Mouse (Mus musculus) heart, embryonic 16.5 days (tissue): ENCODE measurements around the gene B3gat3. TPM values are rescaled to one million over a fixed set of nuclear protein-coding genes. Genes with fewer than 3 reads are reported as not detected.
"Not testable (repeated sequence)": the region's sequence is repeated elsewhere in the genome, so short reads cannot be mapped to it uniquely, and the experiment has no call there.

Experiments
- ATAC-seq: fragments of 200-750 bp; cut with Nextera tagmentation; replicated peaks from 2 replicates; pipeline ENCODE4 v1.8.0; 2017; ENCODE audit warnings: moderate number of reproducible peaks; ENCODE audit not compliant: insufficient read depth, low FRiP score; ENCODE audit errors: extremely low read depth
- H3K27ac ChIP-seq: fragments of 300-500 bp; sonication (generic); 2 replicates; pipeline ENCODE4 v1.5.1; 2014; ENCODE audit warnings: mild to moderate bottlenecking, low read length, control low read depth, moderate library complexity
- H3K27me3 ChIP-seq: fragments of 300-500 bp; sonication (generic); 2 replicates; pipeline ENCODE4 v1.6.1; 2014; ENCODE audit warnings: low read length, mixed read lengths; ENCODE audit not compliant: control insufficient read depth, insufficient read depth
- H3K36me3 ChIP-seq: fragments of 300-500 bp; sonication (generic); 2 replicates; pipeline ENCODE4 v1.6.1; 2014; ENCODE audit not compliant: control insufficient read depth, insufficient read depth
- H3K4me1 ChIP-seq: fragments of 300-500 bp; sonication (generic); 2 replicates; pipeline ENCODE4 v1.6.1; 2014; ENCODE audit warnings: low read length, mixed read lengths; ENCODE audit not compliant: control insufficient read depth, insufficient read depth
- H3K4me2 ChIP-seq: fragments of 300-500 bp; sonication (generic); 2 replicates; pipeline ENCODE4 v1.6.1; 2014; ENCODE audit warnings: low read depth, mild to moderate bottlenecking, control low read depth, low read length
- H3K4me3 ChIP-seq: fragments of 300-500 bp; sonication (generic); 2 replicates; pipeline ENCODE4 v1.5.1; 2014; ENCODE audit warnings: mild to moderate bottlenecking, control low read depth, low read length
- H3K9ac ChIP-seq: fragments of 300-500 bp; sonication (generic); 2 replicates; pipeline ENCODE4 v1.6.1; 2014; ENCODE audit warnings: low read length, control low read depth
- H3K9me3 ChIP-seq: fragments of 300-500 bp; sonication (generic); replicated peaks from 2 replicates; pipeline ENCODE4 v1.6.1; 2016; ENCODE audit warnings: low read length; ENCODE audit not compliant: control insufficient read depth
- WGBS: fragments of 180-500 bp; shearing (Covaris S2); extraction: QIAGEN DNeasy Blood & Tissue Kit; methylation state at CpG from one replicate; pipeline ENCODE4 v1.1.7; 2014; 5-methylcytosine and 5-hydroxymethylcytosine counted together
- polyA plus RNA-seq: library from polyadenylated mRNA; unstranded; fragments of >200 nt; fragmentation: Nextera tagmentation; extraction: Ambion mirVana; gene quantifications from 2 replicates; pipeline ENCODE4 v1.2.1, GENCODE M21; 2015

B3gat3 gene
- polyA plus RNA-seq, 1 experiment from 2014 or later = 32.7 TPM

GRCm38 (mm10) chr19:8883616-8884015, 36.6 kb upstream of the B3gat3 start, which contains the start of the genes Lbhd1 and Gm49403:
Lbhd1 (plus strand) TSS chr19:8883732.
Gm49403 (plus strand) TSS chr19:8883930.
- 67% methylated on average over 3 of the region's 3 CpGs for WGBS
- Histone ChIP-seq H3K9ac (no peak within 1 kb of the TSS), H3K4me1 (peaks cover 16% of the 10 kb centered on the region), H3K36me3 (no peaks in the 10 kb centered on the region), H3K27ac (no peak within 1 kb of the TSS), H3K9me3 (no peaks in the 10 kb centered on the region), H3K4me2 (no peak within 1 kb of the TSS), H3K27me3 (no peaks in the 10 kb centered on the region), H3K4me3 (no peak within 1 kb of the TSS)
- ATAC-seq = no peak

DNA sequence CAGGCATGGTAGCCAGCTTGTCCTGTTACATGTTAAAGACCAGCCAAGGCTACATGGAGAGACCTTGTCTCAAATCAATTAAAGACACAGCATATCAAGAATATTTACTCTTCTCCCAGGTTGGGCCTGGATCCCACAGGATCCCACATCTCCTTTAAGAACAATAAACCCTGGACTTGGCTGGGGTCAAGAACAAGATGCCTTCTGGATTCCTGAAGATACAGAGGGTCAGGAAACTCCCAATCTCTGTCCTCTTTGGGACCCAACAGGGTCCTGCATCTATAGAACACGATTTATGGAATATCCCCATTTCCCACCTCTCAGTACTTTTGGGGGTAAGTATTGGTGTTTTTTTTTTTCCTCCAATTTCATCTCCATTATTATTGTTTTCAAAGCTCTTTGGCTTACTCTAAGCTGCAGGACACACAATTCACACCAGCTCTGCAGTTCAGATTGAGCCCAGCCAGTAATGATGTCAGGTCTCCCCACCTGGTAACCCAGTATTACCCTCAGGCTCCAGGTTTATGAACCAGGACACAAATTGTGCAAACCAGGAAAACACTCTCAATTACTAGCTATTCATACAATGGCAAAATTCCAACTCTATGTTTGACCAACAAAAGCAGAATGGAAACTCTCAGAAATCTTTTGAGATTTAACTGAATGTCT, 33.1 kb upstream of the B3gat3 start:
- WGBS = 38% methylated on average over 1 of the region's 1 CpGs
- Histone ChIP-seq H3K9me3 (no peaks in the 10 kb centered on the region), H3K27ac (no peak overlapping the region), H3K4me2 (peak overlapping the region; percentile 82; the same call in 1 of the 2 replicates), H3K27me3 (no peaks in the 10 kb centered on the region), H3K4me1 (peaks cover 12% of the 10 kb centered on the region), H3K9ac (no peak overlapping the region), H3K4me3 (no peak overlapping the region), H3K36me3 (peaks cover 5% of the 10 kb centered on the region; the same call in 1 of the 2 replicates)
- ATAC-seq = no peak

GRCm38 (mm10) chr19:8887585-8888463, 32.4 kb upstream of the B3gat3 start:
- H3K4me3 ChIP-seq = peak overlapping the region; percentile 77
- H3K27ac ChIP-seq = peak overlapping the region; percentile 85
- no peaks in the 10 kb centered on the region for H3K9me3 ChIP-seq
- 20% methylated on average over 19 of the region's 19 CpGs for WGBS
- no peak for ATAC-seq
- H3K4me1 ChIP-seq = peaks cover 15% of the 10 kb centered on the region
- no peaks in the 10 kb centered on the region for H3K27me3 ChIP-seq
- peak overlapping the region; percentile 82 for H3K4me2 ChIP-seq
- H3K36me3 ChIP-seq = peaks cover 5% of the 10 kb centered on the region; the same call in 1 of the 2 replicates
- peak overlapping the region; percentile 86 for H3K9ac ChIP-seq

GRCm38 (mm10) chr19:8888511-8889385, 31.4 kb upstream of the B3gat3 start, which contains the start of the genes 1810009A15Rik and Gm49416:
1810009A15Rik (plus strand) TSS chr19:8888853.
Gm49416 (plus strand) TSS chr19:8888926.
- Histone ChIP-seq H3K4me1 (peaks cover 19% of the 10 kb centered on the region), H3K9ac (peak within 1 kb of the TSS; percentile 86), H3K36me3 (peaks cover 5% of the 10 kb centered on the region; the same call in 1 of the 2 replicates), H3K4me3 (peak within 1 kb of the TSS; percentile 77), H3K9me3 (no peaks in the 10 kb centered on the region), H3K27me3 (no peaks in the 10 kb centered on the region), H3K27ac (peak within 1 kb of the TSS; percentile 85), H3K4me2 (peak within 1 kb of the TSS; percentile 86)
- WGBS = under 1% methylated on average over 58 of the region's 58 CpGs
- peak; percentile 95; the same call in 1 of the 2 replicates for ATAC-seq

GRCm38 (mm10) chr19:8892829-8893766, 27.1 kb upstream of the B3gat3 start, which contains the start of gene Ints5:
Ints5 (plus strand) TSS chr19:8893005.
- Histone ChIP-seq H3K4me3 (peak within 1 kb of the TSS; percentile 80), H3K4me1 (peaks cover 25% of the 10 kb centered on the region), H3K9ac (peak within 1 kb of the TSS; percentile 92), H3K9me3 (no peaks in the 10 kb centered on the region), H3K36me3 (peaks cover 12% of the 10 kb centered on the region; the same call in 1 of the 2 replicates), H3K4me2 (peak within 1 kb of the TSS; percentile 94), H3K27me3 (no peaks in the 10 kb centered on the region), H3K27ac (peak within 1 kb of the TSS; percentile 86)
- WGBS = 2% methylated on average over 53 of the region's 54 CpGs
- ATAC-seq = peak; percentile 33

GRCm38 (mm10) chr19:8895397-8895960, 24.7 kb upstream of the B3gat3 start:
- no peak overlapping the region for H3K4me2 ChIP-seq
- 82% methylated on average over 9 of the region's 9 CpGs for WGBS
- peaks cover 30% of the 10 kb centered on the region for H3K4me1 ChIP-seq
- no peaks in the 10 kb centered on the region for H3K9me3 ChIP-seq
- peaks cover 10% of the 10 kb centered on the region; the same call in 1 of the 2 replicates for H3K36me3 ChIP-seq
- H3K27me3 ChIP-seq = no peaks in the 10 kb centered on the region
- ATAC-seq = no peak
- H3K4me3 ChIP-seq = no peak overlapping the region
- no peak overlapping the region for H3K9ac ChIP-seq
- H3K27ac ChIP-seq = no peak overlapping the region

DNA sequence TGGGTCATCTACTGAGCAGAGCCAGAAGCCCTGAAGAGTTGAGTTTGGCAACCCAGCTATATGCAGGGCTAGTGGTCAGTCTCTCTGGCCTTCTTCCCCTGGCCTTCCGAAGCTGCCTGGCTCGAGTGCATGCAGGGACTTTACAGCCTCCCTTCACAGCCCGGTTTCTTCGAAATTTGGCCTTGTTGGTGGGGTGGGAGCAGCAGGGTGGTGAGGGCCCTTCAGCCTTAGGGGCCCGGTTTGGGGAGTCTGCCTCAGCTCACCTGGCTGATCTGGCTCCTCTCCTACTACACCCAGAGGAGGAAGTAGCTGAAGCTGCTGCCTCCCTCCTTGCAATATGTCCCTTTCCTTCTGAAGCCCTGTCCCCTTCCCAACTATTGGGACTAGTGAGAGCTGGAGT, 23.9 kb upstream of the B3gat3 start:
- peaks cover 30% of the 10 kb centered on the region for H3K4me1 ChIP-seq
- H3K9ac ChIP-seq, H3K4me2 ChIP-seq, H3K36me3 ChIP-seq, H3K27ac ChIP-seq, H3K9me3 ChIP-seq, ATAC-seq, H3K27me3 ChIP-seq, H3K4me3 ChIP-seq: not testable (repeated sequence)
- WGBS = 80% methylated on average over 5 of the region's 5 CpGs
